Mouse (Mus musculus): Measurements from ENCODE around the gene Gm28048.

- TF ChIP-seq EP300 (IDR thresholded peaks at IDR 0.05; ENCODE audit: low read depth) (no peak), CTCF (IDR thresholded peaks at IDR 0.05; ENCODE audit: low read depth) (no peak)
Observed at GRCm38 (mm10) chr11:23023155-23023554, 41.3 kb upstream of the Gm28048 start.
